Mouse (Mus musculus) heart, postnatal 0 days (tissue): ENCODE measurements around the gene Tulp4.

Experiments used
- CTCF ChIP-seq: IDR thresholded peaks from 2 replicates; pipeline ENCODE4 v1.5.1; 2016; ENCODE audit warnings: antibody characterized with exemption, control low read depth, low read depth
- EP300 ChIP-seq: IDR thresholded peaks from 2 replicates; pipeline ENCODE4 v1.6.1; 2016; ENCODE audit warnings: antibody characterized with exemption, low read depth

DNA sequence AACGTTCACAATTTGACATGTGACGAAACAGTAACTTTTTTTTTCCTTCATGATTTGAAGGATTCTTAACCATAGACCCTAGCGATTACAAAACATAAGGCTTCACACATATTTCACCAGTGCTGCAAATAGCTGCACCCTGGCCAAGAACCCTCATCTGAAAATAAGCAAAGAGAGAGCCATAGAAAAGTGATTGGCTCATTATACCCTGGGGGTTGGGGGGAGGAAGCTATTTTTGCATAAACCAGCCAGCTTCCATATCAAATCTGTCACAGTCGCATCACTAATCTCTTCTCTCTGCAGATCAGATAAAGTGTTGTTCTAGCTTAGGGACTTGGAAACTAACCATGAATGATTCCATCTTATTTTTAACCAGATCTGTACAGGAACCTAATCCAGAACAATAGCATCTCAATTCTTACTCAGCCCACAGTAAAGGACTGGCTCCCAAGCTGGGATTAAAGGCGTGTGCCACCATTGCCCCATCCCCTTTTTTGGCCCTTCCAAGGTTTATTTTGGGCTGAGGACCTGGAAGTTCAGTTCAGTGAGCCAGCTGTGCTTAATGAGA, 22.8 kb upstream of the Tulp4 start:
- TF ChIP-seq EP300 (no peak), CTCF (no peak)
